Comparison of ENCODE assay signal across 18 mouse cellular contexts in the genomic region with DNA sequence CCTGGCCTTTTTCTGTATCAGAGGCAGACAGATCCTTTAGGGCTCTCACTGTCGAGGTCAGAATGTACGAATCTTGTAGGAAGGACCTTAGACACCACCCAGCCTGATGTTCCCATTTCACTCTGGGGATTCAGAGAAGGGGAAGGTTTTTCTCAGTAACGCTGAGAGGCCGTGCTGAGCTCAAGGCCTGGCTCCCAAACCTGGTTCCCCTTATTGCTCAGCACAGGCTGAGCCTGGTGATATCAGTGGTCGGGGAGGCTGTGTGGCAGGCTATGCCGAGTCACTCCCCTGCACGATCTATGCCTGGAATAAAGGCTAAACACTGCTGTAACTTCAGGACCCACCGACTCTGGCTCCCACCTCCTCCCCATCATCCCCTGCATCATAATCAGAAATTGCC.
DNase-seq lines count a peak whose midpoint lies in the region; ATAC-seq and TF ChIP-seq lines count a peak whose summit lies in the region.
"Had no signal": no experiment of that assay in that cellular context is flagged by ENCODE, and none has a peak within 500 bp of the region (broad histone marks: within the 10 kb centered on the region; RNA-seq: fewer than 3 reads in every experiment).

No protein-coding gene starts in this region.

- no peak overlapping the region for H3K27ac ChIP-seq in liver, embryonic 11.5 days (ENCODE audit: low read depth, low read length)
- peak overlapping the region; percentile 80 for H3K27ac ChIP-seq in MEL (ENCODE audit: control insufficient read depth, low read depth, low read length)
- H3K27ac ChIP-seq in brown adipose tissue, adult 24 weeks (replicated peaks; ENCODE audit: low read depth, low read length), result peak overlapping the region; percentile 53; the same call in 1 of the 2 replicates
- H3K27ac ChIP-seq: forebrain, embryonic 10.5 days; layer of hippocampus, adult 2 months; midbrain, embryonic 10.5 days had no signal

- ATAC-seq in liver, embryonic 11.5 days (replicated peaks; ENCODE audit: low FRiP score), result no peak
- ATAC-seq: activated CD4-positive, CD25-positive, alpha-beta regulatory T cell, adult 4 months; hindbrain, embryonic 16.5 days; intestine, postnatal 0 days had no signal

- no peak for TF ChIP-seq RAD21 in MEL (IDR thresholded peaks at IDR 0.05; ENCODE audit: low read depth, low read length)

- no peaks in the 10 kb centered on the region for H3K36me3 ChIP-seq in liver, embryonic 11.5 days (ENCODE audit: control insufficient read depth, insufficient read depth, low read length)
- H3K36me3 ChIP-seq in MEL (ENCODE audit: control insufficient read depth in 1 of 2, insufficient read depth in 2 of 2, low read length in 2 of 2), result peaks cover 0 to 20% of the 10 kb centered on the region in 2 experiments; a peak in 2 of 4 replicates
- no peaks in the 10 kb centered on the region for H3K36me3 ChIP-seq in megakaryocyte, embryonic 14.5 days (replicated peaks; ENCODE audit: low read length)

- peak; percentile 14 for DNase-seq in liver
- DNase-seq in liver, embryonic 11.5 days (ENCODE audit: low spot score), result no peak
- DNase-seq in MEL (ENCODE audit: low read depth, low spot score), result peak; percentile 88
- DNase-seq in cerebellum, postnatal 10 days, result no peak
- no peak for DNase-seq in thymus, postnatal 25 days
- no peak for DNase-seq in left cerebral cortex, adult 11 months (ENCODE audit: low spot score)
- DNase-seq: cerebellum, postnatal 25 days; heart, postnatal 4 days; layer of hippocampus, postnatal 36 days; lung, embryonic 14.5 days had no signal

- H3K4me1 ChIP-seq in liver, embryonic 11.5 days (replicated peaks; ENCODE audit: control insufficient read depth, insufficient read depth, low read length), result no peaks in the 10 kb centered on the region
- H3K4me1 ChIP-seq in MEL (ENCODE audit: control insufficient read depth in 1 of 2, insufficient read depth in 2 of 2, low read length in 2 of 2), result peaks cover 8 to 38% of the 10 kb centered on the region in 2 experiments
- H3K4me1 ChIP-seq in brown adipose tissue, adult 24 weeks (ENCODE audit: control insufficient read depth, insufficient read depth, insufficient read length, low read length), result no peaks in the 10 kb centered on the region; the same call in 1 of the 2 replicates
- peaks cover 67% of the 10 kb centered on the region for H3K4me1 ChIP-seq in megakaryocyte, embryonic 14.5 days
- H3K4me1 ChIP-seq: forebrain, embryonic 10.5 days; midbrain, embryonic 10.5 days had no signal

- no peak overlapping the region for H3K9ac ChIP-seq in liver, embryonic 11.5 days (ENCODE audit: low read depth, low read length)
- H3K9ac ChIP-seq in MEL (ENCODE audit: control insufficient read depth, low read depth, low read length, poor library complexity, severe bottlenecking), result peak overlapping the region; percentile 49
- H3K9ac ChIP-seq: lung, embryonic 14.5 days had no signal

- H3K27me3 ChIP-seq in liver, embryonic 11.5 days (replicated peaks; ENCODE audit: control insufficient read depth, insufficient read depth, low read length), result no peaks in the 10 kb centered on the region
- H3K27me3 ChIP-seq in MEL (ENCODE audit: control insufficient read depth in 1 of 2, insufficient read depth in 2 of 2, low read length in 2 of 2), result no peaks in the 10 kb centered on the region
- H3K27me3 ChIP-seq in megakaryocyte, embryonic 14.5 days (replicated peaks), result no peaks in the 10 kb centered on the region

- 0 out of 4 replicates have a peak, but pooled peaks of 1 of the 2 experiments have one; percentile 5 for TF ChIP-seq EP300 in MEL (IDR thresholded peaks at IDR 0.05; ENCODE audit: low read depth in 1 of 2, low read length in 2 of 2)

- TF ChIP-seq CTCF in MEL (IDR thresholded peaks at IDR 0.05 in 2 of 3, conservative IDR thresholded peaks at IDR 0.05 in 1 of 3; ENCODE audit: control insufficient read depth in 1 of 3, insufficient read depth in 1 of 3, low read depth in 2 of 3, low read length in 3 of 3, poor library complexity in 1 of 3, severe bottlenecking in 1 of 3), result no peak

- H3K79me2 ChIP-seq in MEL (ENCODE audit: control insufficient read depth, insufficient read depth, low read length, poor library complexity), result no peaks in the 10 kb centered on the region

- no peaks in the 10 kb centered on the region for H3K9me3 ChIP-seq in liver, embryonic 11.5 days (ENCODE audit: control insufficient read depth, low read length)
- no peaks in the 10 kb centered on the region for H3K9me3 ChIP-seq in MEL (replicated peaks; ENCODE audit: insufficient read depth, low read length)
- no peaks in the 10 kb centered on the region for H3K9me3 ChIP-seq in megakaryocyte, embryonic 14.5 days
- H3K9me3 ChIP-seq: forebrain, embryonic 10.5 days; midbrain, embryonic 10.5 days had no signal

- WGBS in liver, embryonic 11.5 days, result 39% methylated on average over 8 of the region's 8 CpGs

- no peak overlapping the region for H3K4me3 ChIP-seq in liver, embryonic 11.5 days (ENCODE audit: low read depth, low read length)
- peak overlapping the region in 1 of 2 experiments; percentile 16; a peak in 1 of 4 replicates for H3K4me3 ChIP-seq in MEL (ENCODE audit: control insufficient read depth in 1 of 2, insufficient read depth in 1 of 2, low read depth in 2 of 2, low read length in 2 of 2)
- no peak overlapping the region for H3K4me3 ChIP-seq in brown adipose tissue, adult 24 weeks (ENCODE audit: insufficient read depth, low read depth, low read length)
- H3K4me3 ChIP-seq in megakaryocyte, embryonic 14.5 days (replicated peaks), result peak overlapping the region; percentile 80
- H3K4me3 ChIP-seq: forebrain, embryonic 10.5 days; layer of hippocampus, adult 2 months; midbrain, embryonic 10.5 days had no signal

- peak in 1 of 2 experiments; percentile 39; a peak in 1 of 4 replicates for TF ChIP-seq POLR2A in MEL (IDR thresholded peaks at IDR 0.05; ENCODE audit: control insufficient read depth in 1 of 2, insufficient read depth in 1 of 2, low read depth in 1 of 2, low read length in 2 of 2, poor library complexity in 1 of 2)

- no peak overlapping the region for H3K4me2 ChIP-seq in liver, embryonic 11.5 days
- H3K4me2 ChIP-seq: lung, embryonic 14.5 days had no signal

TF ChIP-seq in MEL, 35 proteins besides CTCF, POLR2A, EP300 and RAD21:
- TF ChIP-seq GATA1 (IDR thresholded peaks at IDR 0.05; ENCODE audit: low read depth, low read length), result peak; percentile 12; the same call in 1 of the 2 replicates
- TF ChIP-seq TAL1 (IDR thresholded peaks at IDR 0.05; ENCODE audit: low read length), result peak; percentile 43
- 0 out of 2 replicates have a peak, but pooled peaks have one; percentile 25 for TF ChIP-seq NELFE (IDR thresholded peaks at IDR 0.05; ENCODE audit: low read depth, low read length)
- no peak for TF ChIP-seq MEF2A (IDR thresholded peaks at IDR 0.05; ENCODE audit: extremely low read depth, insufficient replicate concordance, low read depth, low read length, poor library complexity, severe bottlenecking)
- TF ChIP-seq CHD2 (IDR thresholded peaks at IDR 0.05; ENCODE audit: low read length), result no peak
- no peak for TF ChIP-seq USF2 (IDR thresholded peaks at IDR 0.05; ENCODE audit: borderline replicate concordance in 1 of 2, insufficient read depth in 1 of 2, low read depth in 1 of 2, low read length in 2 of 2)
- no peak for TF ChIP-seq E2F4 (IDR thresholded peaks at IDR 0.05; ENCODE audit: borderline replicate concordance, low read depth, low read length)
- TF ChIP-seq UBTF (IDR thresholded peaks at IDR 0.05; ENCODE audit: borderline replicate concordance, insufficient read depth, low read depth, low read length), result peak; percentile 87
- no peak for TF ChIP-seq USF1 (IDR thresholded peaks at IDR 0.05; ENCODE audit: low read depth, low read length)
- TF ChIP-seq ZMIZ1 (IDR thresholded peaks at IDR 0.05; ENCODE audit: low read depth, low read length), result no peak
- TF ChIP-seq KAT2A (conservative IDR thresholded peaks at IDR 0.05; ENCODE audit: low read depth, low read length), result no peak
- TF ChIP-seq TBP (IDR thresholded peaks at IDR 0.05; ENCODE audit: low read depth, low read length), result peak; percentile 87
- TF ChIP-seq SIN3A (IDR thresholded peaks at IDR 0.05; ENCODE audit: low read length), result peak; percentile 46; the same call in 1 of the 2 replicates
- TF ChIP-seq MAFK (IDR thresholded peaks at IDR 0.05; ENCODE audit: borderline replicate concordance, low read depth, low read length), result no peak
- TF ChIP-seq MXI1 (IDR thresholded peaks at IDR 0.05; ENCODE audit: low read depth, low read length), result no peak
- no peak for TF ChIP-seq CHD1 (IDR thresholded peaks at IDR 0.05; ENCODE audit: low read depth, low read length)
- no peak for TF ChIP-seq SMC3 (IDR thresholded peaks at IDR 0.05; ENCODE audit: low read depth, low read length)
- TF ChIP-seq HCFC1 (IDR thresholded peaks at IDR 0.05; ENCODE audit: low read depth, low read length), result no peak

Comparison
In these comparisons a context has a peak if more than half of its experiments do, and no peak if none do; other contexts are left out.
1. DNase-seq: peak in liver (single experiment) and MEL (single experiment); none in liver, embryonic 11.5 days (single experiment), cerebellum, postnatal 10 days (0 of 2), thymus, postnatal 25 days (single experiment) and left cerebral cortex, adult 11 months (single experiment).